Mouse (Mus musculus): ENCODE results near the gene Hopx. TPM values are rescaled to one million over a fixed set of nuclear protein-coding genes. Genes with fewer than 3 reads are reported as not detected.

Gene Hopx
- polyA plus RNA-seq, 1 experiment from 2014 or later: 5.6 TPM

- Histone ChIP-seq H3K27me3 (no peaks in the 10 kb centered on the region), H3K4me1 (replicated peaks) (no peaks in the 10 kb centered on the region), H3K36me3 (no peaks in the 10 kb centered on the region), H3K9ac (no peak overlapping the region), H3K4me2 (no peak overlapping the region), H3K4me3 (no peak overlapping the region), H3K27ac (replicated peaks) (no peak overlapping the region), H3K9me3 (no peaks in the 10 kb centered on the region)
- no peak for ATAC-seq (ENCODE audit: low FRiP score, low read depth)
Measured at GRCm38 (mm10) chr5:77039391-77039790, 75.5 kb downstream of the Hopx start.

GRCm38 (mm10) chr5:77038451-77038850 is 76.5 kb downstream of the Hopx start:
- no peak overlapping the region for H3K4me3 ChIP-seq
- no peak overlapping the region for H3K4me2 ChIP-seq
- H3K36me3 ChIP-seq: no peaks in the 10 kb centered on the region
- H3K9me3 ChIP-seq: no peaks in the 10 kb centered on the region
- no peaks in the 10 kb centered on the region for H3K4me1 ChIP-seq (replicated peaks)
- ATAC-seq (ENCODE audit: low FRiP score, low read depth): no peak
- H3K27ac ChIP-seq (replicated peaks): no peak overlapping the region
- WGBS: 92% methylated on average over 10 of the region's 10 CpGs
- no peaks in the 10 kb centered on the region for H3K27me3 ChIP-seq
- no peak overlapping the region for H3K9ac ChIP-seq

Other genes starting within 250 kb of the Hopx start
- gene Aasdh, start 209.6 kb downstream of the Hopx start, polyA plus RNA-seq (2015; fragmentation: Nextera tagmentation; extraction: Ambion mirVana): 17.8 and 18.0 TPM in 2 replicates
- 179 and 185 TPM in 2 replicates for gene Paics, start 163.8 kb downstream of the Hopx start, polyA plus RNA-seq (2015; fragmentation: Nextera tagmentation; extraction: Ambion mirVana)
- gene Ppat, start 163.5 kb downstream of the Hopx start, polyA plus RNA-seq (2015; fragmentation: Nextera tagmentation; extraction: Ambion mirVana): 11.1 and 12.6 TPM in 2 replicates
- gene Srp72, start 140.4 kb downstream of the Hopx start, polyA plus RNA-seq (2015; fragmentation: Nextera tagmentation; extraction: Ambion mirVana): 85.7 and 89.4 TPM in 2 replicates
- not detected in 2 replicates for gene Arl9, start 111.1 kb downstream of the Hopx start, polyA plus RNA-seq (2015; fragmentation: Nextera tagmentation; extraction: Ambion mirVana)
- gene Thegl, start 99.1 kb downstream of the Hopx start, polyA plus RNA-seq (2015; fragmentation: Nextera tagmentation; extraction: Ambion mirVana): 0.71 and 0.94 TPM in 2 replicates
- 0.90 and 1.3 TPM in 2 replicates for gene Spink2, start 96.3 kb upstream of the Hopx start, polyA plus RNA-seq (2015; fragmentation: Nextera tagmentation; extraction: Ambion mirVana)
- gene Rest, start 150.4 kb upstream of the Hopx start, polyA plus RNA-seq (2015; fragmentation: Nextera tagmentation; extraction: Ambion mirVana): 6.8 and 7.1 TPM in 2 replicates
- gene Noa1, start 195.0 kb upstream of the Hopx start, polyA plus RNA-seq (2015; fragmentation: Nextera tagmentation; extraction: Ambion mirVana): 35.0 and 35.6 TPM in 2 replicates
- gene Polr2b, start 195.0 kb upstream of the Hopx start, polyA plus RNA-seq (2015; fragmentation: Nextera tagmentation; extraction: Ambion mirVana): 56.8 and 57.9 TPM in 2 replicates

Data from hindbrain, embryonic 15.5 days (tissue).